Mouse (Mus musculus) mouse embryonic stem cell (cell line): ENCODE measurements around the gene Gpr155.

Experiments
- in situ Hi-C, 2 experiments: fragments of 300-500 bp; cut with MboI; formaldehyde crosslinking; loops; 1 replicate in 1 of 2; 3 replicates in 1 of 2; pipeline ENCODE4 v1.14.3; 2019 to 2020; ENCODE audit warnings: low sequenced_read_pairs in 2 of 2, low pct_unique_long_range_greater_than_20kb in 1 of 2, mixed read lengths in 1 of 2; ENCODE audit not compliant: unreplicated experiment in 1 of 2

The Gpr155 gene

GRCm38 (mm10) chr2:73346345-73347086, 39.9 kb downstream of the Gpr155 start:
- in situ Hi-C loops: no loop called here

GRCm38 (mm10) chr2:73345204-73345603, 41.2 kb downstream of the Gpr155 start:
- in situ Hi-C loops: no loop called here

- in situ Hi-C loops: no loop called here
These were observed 42.7 kb downstream of the Gpr155 start for GRCm38 (mm10) chr2:73343701-73344100.

GRCm38 (mm10) chr2:73338415-73338814, 48.0 kb downstream of the Gpr155 start:
- in situ Hi-C loops: no loop called here

- in situ Hi-C loops: no loop called here
These were observed 50.4 kb downstream of the Gpr155 start for GRCm38 (mm10) chr2:73335949-73336348.

- in situ Hi-C loops: no loop called here
These were observed 60.5 kb downstream of the Gpr155 start for GRCm38 (mm10) chr2:73325871-73326270.

- in situ Hi-C loops: no loop called here
These were observed 63.4 kb downstream of the Gpr155 start for GRCm38 (mm10) chr2:73322991-73323390.

- in situ Hi-C loops: no loop called here
These were observed 67.2 kb downstream of the Gpr155 start for GRCm38 (mm10) chr2:73319218-73319617.

GRCm38 (mm10) chr2:73317426-73317825, 68.9 kb downstream of the Gpr155 start:
- in situ Hi-C loops: no loop called here

GRCm38 (mm10) chr2:73314311-73314710, 72.1 kb downstream of the Gpr155 start:
- in situ Hi-C loops: no loop called here

GRCm38 (mm10) chr2:73313117-73313501, 73.3 kb downstream of the Gpr155 start:
- in situ Hi-C loops: no loop called here

GRCm38 (mm10) chr2:73312152-73313116, 73.9 kb downstream of the Gpr155 start, which contains the start of the genes Scrn3 and Cir1:
Gene Scrn3 (plus strand): TSS chr2:73312601.
Gene Cir1 (minus strand): TSS chr2:73312701.
- in situ Hi-C loops: no loop called here

GRCm38 (mm10) chr2:73306006-73306405, 80.4 kb downstream of the Gpr155 start:
- in situ Hi-C loops: no loop called here

GRCm38 (mm10) chr2:73304506-73304905, 81.9 kb downstream of the Gpr155 start:
- in situ Hi-C loops: no loop called here

GRCm38 (mm10) chr2:73302722-73303121, 83.7 kb downstream of the Gpr155 start:
- in situ Hi-C loops: no loop called here

GRCm38 (mm10) chr2:73301979-73302378, 84.4 kb downstream of the Gpr155 start:
- in situ Hi-C loops: no loop called here

- in situ Hi-C loops: loop anchor here (25.0 kb wide), 3 partner anchors 362 to 1762 kb away; partner anchors contain the start of genes Dlx1 (in 1 of the 2) and Dlx2 (in 1 of the 2)
These were observed 87.5 kb downstream of the Gpr155 start for GRCm38 (mm10) chr2:73298841-73299240.

- in situ Hi-C loops: loop anchor here (25.0 kb wide), 3 partner anchors 361 to 1761 kb away; partner anchors contain the start of genes Dlx1 (in 1 of the 2) and Dlx2 (in 1 of the 2)
These were observed 88.2 kb downstream of the Gpr155 start for GRCm38 (mm10) chr2:73298154-73298553.

- in situ Hi-C loops: loop anchor here (25.0 kb wide), 3 partner anchors 358 to 1758 kb away; partner anchors contain the start of genes Dlx1 (in 1 of the 2) and Dlx2 (in 1 of the 2)
These were observed 91.3 kb downstream of the Gpr155 start for GRCm38 (mm10) chr2:73295023-73295422.
